Mouse (Mus musculus) MEL (cell line): ENCODE results near the gene E130114P18Rik.

Experiments used
- MAX ChIP-seq: IDR thresholded peaks from 2 replicates; pipeline ENCODE4 v1.6.1; 2011; ENCODE audit warnings: low read length, improper control_type of control experiment
- MEF2A ChIP-seq: IDR thresholded peaks from 2 replicates; pipeline ENCODE4 v1.6.1; 2014; ENCODE audit warnings: low read depth, mild to moderate bottlenecking, inconsistent platforms, low read length, improper control_type of control experiment; ENCODE audit not compliant: poor library complexity, insufficient replicate concordance, severe bottlenecking; ENCODE audit errors: extremely low read depth
- POLR2A ChIP-seq, 2 experiments: IDR thresholded peaks; 2 replicates each; pipeline ENCODE4 v1.6.1; 2011 to 2012; ENCODE audit warnings: low read length in 2 of 2, mild to moderate bottlenecking in 2 of 2, control low read depth in 1 of 2, improper control_type of control experiment in 1 of 2, low read depth in 1 of 2, moderate library complexity in 1 of 2; ENCODE audit not compliant: control insufficient read depth in 1 of 2, insufficient read depth in 1 of 2, poor library complexity in 1 of 2

DNA sequence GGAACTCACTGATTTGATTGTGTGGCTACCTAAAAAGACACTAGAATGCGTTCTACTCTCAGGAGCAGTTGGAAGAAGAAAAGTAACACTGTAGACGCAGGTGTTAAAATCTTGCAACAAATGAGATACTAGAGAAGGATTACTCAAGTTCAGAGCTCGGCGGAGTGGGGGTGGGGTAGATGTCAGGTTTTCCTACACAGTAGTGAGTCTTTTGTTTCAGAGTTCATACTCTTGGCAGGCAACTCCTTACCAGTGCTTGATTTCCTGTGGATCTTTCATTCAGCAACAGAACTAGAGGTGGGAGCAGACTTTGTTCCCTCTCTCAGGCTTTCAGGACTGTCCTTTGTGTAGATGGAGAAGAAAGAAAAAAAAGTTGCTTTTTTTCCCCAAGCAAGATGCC is 46.6 kb upstream of the E130114P18Rik start:
- TF ChIP-seq MAX (no peak), MEF2A (no peak), POLR2A (IDR thresholded peaks at IDR 0.05; ENCODE audit: control insufficient read depth in 1 of 2, insufficient read depth in 1 of 2, low read depth in 1 of 2, low read length in 2 of 2, poor library complexity in 1 of 2) (no peak)
